Mouse (Mus musculus): ENCODE data around the gene Tbx10. TPM values are rescaled to one million over a fixed set of nuclear protein-coding genes. Genes with fewer than 3 reads are reported as not detected.
"Not testable (repeated sequence)": the region's sequence is repeated elsewhere in the genome, so short reads cannot be mapped to it uniquely, and the experiment has no call there.

Gene Tbx10
- polyA plus RNA-seq, 1 experiment from 2014 or later: not detected

GRCm38 (mm10) chr19:4037788-4038232 lies 45.3 kb downstream of the Tbx10 start, which contains the start of gene Gstp1:
Gene Gstp1 (minus strand): TSS chr19:4037985.
- Histone ChIP-seq H3K27me3 (ENCODE audit: insufficient read depth, low read length) (no peaks in the 10 kb centered on the region), H3K9ac (replicated peaks) (peak within 1 kb of the TSS; percentile 81), H3K36me3 (replicated peaks; ENCODE audit: insufficient read depth, low read length) (no peaks in the 10 kb centered on the region), H3K9me3 (ENCODE audit: low read length) (no peaks in the 10 kb centered on the region), H3K4me1 (ENCODE audit: insufficient read depth) (peaks cover 15% of the 10 kb centered on the region), H3K4me2 (ENCODE audit: low read depth, low read length) (peak within 1 kb of the TSS; percentile 87), H3K27ac (ENCODE audit: low read depth) (peak within 1 kb of the TSS; percentile 80), H3K4me3 (ENCODE audit: low read depth, low read length) (peak within 1 kb of the TSS; percentile 69)
- ATAC-seq: peak; percentile 71
- DNase-seq: peak; percentile 87
- WGBS (ENCODE audit: insufficient replicate concordance): 1% methylated on average over 26 of the region's 26 CpGs
- TF ChIP-seq CTCF (IDR thresholded peaks at IDR 0.05; ENCODE audit: low read depth): peak; percentile 47
- no peak for TF ChIP-seq EP300 (IDR thresholded peaks at IDR 0.05; ENCODE audit: low read depth)

GRCm38 (mm10) chr19:4040941-4041340 lies 48.4 kb downstream of the Tbx10 start:
- H3K27ac ChIP-seq (ENCODE audit: low read depth); H3K9me3 ChIP-seq (ENCODE audit: low read length); ATAC-seq; H3K27me3 ChIP-seq (ENCODE audit: insufficient read depth, low read length); DNase-seq; H3K4me3 ChIP-seq (ENCODE audit: low read depth, low read length); H3K9ac ChIP-seq (replicated peaks); H3K36me3 ChIP-seq (replicated peaks; ENCODE audit: insufficient read depth, low read length); H3K4me2 ChIP-seq (ENCODE audit: low read depth, low read length): not testable (repeated sequence)
- peaks cover 10% of the 10 kb centered on the region for H3K4me1 ChIP-seq (ENCODE audit: insufficient read depth)
- WGBS (ENCODE audit: insufficient replicate concordance): 76% methylated on average over 5 of the region's 5 CpGs

- H3K9ac ChIP-seq (replicated peaks); H3K27me3 ChIP-seq (ENCODE audit: insufficient read depth, low read length); DNase-seq; H3K4me3 ChIP-seq (ENCODE audit: low read depth, low read length); H3K4me2 ChIP-seq (ENCODE audit: low read depth, low read length); H3K9me3 ChIP-seq (ENCODE audit: low read length); H3K27ac ChIP-seq (ENCODE audit: low read depth); H3K36me3 ChIP-seq (replicated peaks; ENCODE audit: insufficient read depth, low read length); ATAC-seq; H3K4me1 ChIP-seq (ENCODE audit: insufficient read depth): not testable (repeated sequence)
- 85% methylated on average over 3 of the region's 4 CpGs for WGBS (ENCODE audit: insufficient replicate concordance)
Measured at GRCm38 (mm10) chr19:4041500-4041899, 48.9 kb downstream of the Tbx10 start.

GRCm38 (mm10) chr19:4042124-4042523 lies 49.6 kb downstream of the Tbx10 start:
- no peak overlapping the region for H3K9ac ChIP-seq (replicated peaks)
- no peaks in the 10 kb centered on the region for H3K36me3 ChIP-seq (replicated peaks; ENCODE audit: insufficient read depth, low read length)
- DNase-seq: no peak
- H3K9me3 ChIP-seq (ENCODE audit: low read length): no peaks in the 10 kb centered on the region
- TF ChIP-seq CTCF (IDR thresholded peaks at IDR 0.05; ENCODE audit: low read depth) (no peak), EP300 (IDR thresholded peaks at IDR 0.05; ENCODE audit: low read depth) (no peak)
- H3K27me3 ChIP-seq (ENCODE audit: insufficient read depth, low read length): no peaks in the 10 kb centered on the region
- H3K27ac ChIP-seq (ENCODE audit: low read depth): no peak overlapping the region
- ATAC-seq: no peak
- no peak overlapping the region for H3K4me2 ChIP-seq (ENCODE audit: low read depth, low read length)
- peaks cover 12% of the 10 kb centered on the region for H3K4me1 ChIP-seq (ENCODE audit: insufficient read depth)
- 81% methylated on average over 14 of the region's 14 CpGs for WGBS (ENCODE audit: insufficient replicate concordance)
- no peak overlapping the region for H3K4me3 ChIP-seq (ENCODE audit: low read depth, low read length)

GRCm38 (mm10) chr19:4044109-4044508 lies 51.6 kb downstream of the Tbx10 start:
- not testable (repeated sequence) for H3K36me3 ChIP-seq (replicated peaks; ENCODE audit: insufficient read depth, low read length); H3K4me3 ChIP-seq (ENCODE audit: low read depth, low read length); DNase-seq; H3K4me2 ChIP-seq (ENCODE audit: low read depth, low read length); H3K9me3 ChIP-seq (ENCODE audit: low read length); ATAC-seq; H3K27me3 ChIP-seq (ENCODE audit: insufficient read depth, low read length); H3K9ac ChIP-seq (replicated peaks)
- TF ChIP-seq EP300 (IDR thresholded peaks at IDR 0.05; ENCODE audit: low read depth): peak; percentile 60; the same call in 1 of the 2 replicates
- 44% methylated on average over 5 of the region's 5 CpGs for WGBS (ENCODE audit: insufficient replicate concordance)
- Histone ChIP-seq H3K4me1 (ENCODE audit: insufficient read depth) (peaks cover 13% of the 10 kb centered on the region; the same call in 1 of the 2 replicates), H3K27ac (ENCODE audit: low read depth) (peak overlapping the region; percentile 9; the same call in 1 of the 2 replicates)

- peak; percentile 75 for DNase-seq
- Histone ChIP-seq H3K4me1 (ENCODE audit: insufficient read depth) (peaks cover 13% of the 10 kb centered on the region; the same call in 1 of the 2 replicates), H3K27me3 (ENCODE audit: insufficient read depth, low read length) (no peaks in the 10 kb centered on the region), H3K36me3 (replicated peaks; ENCODE audit: insufficient read depth, low read length) (no peaks in the 10 kb centered on the region), H3K27ac (ENCODE audit: low read depth) (peak within 1 kb of the TSS; percentile 90), H3K4me3 (ENCODE audit: low read depth, low read length) (no peak within 1 kb of the TSS), H3K4me2 (ENCODE audit: low read depth, low read length) (peak within 1 kb of the TSS; percentile 48), H3K9me3 (ENCODE audit: low read length) (no peaks in the 10 kb centered on the region), H3K9ac (replicated peaks) (no peak within 1 kb of the TSS; the same call in none of the 2 replicates)
- 43% methylated on average over 16 of the region's 16 CpGs for WGBS (ENCODE audit: insufficient replicate concordance)
- peak; percentile 90 for ATAC-seq
- peak; percentile 71 for TF ChIP-seq CTCF (IDR thresholded peaks at IDR 0.05; ENCODE audit: low read depth)
- peak; percentile 83 for TF ChIP-seq EP300 (IDR thresholded peaks at IDR 0.05; ENCODE audit: low read depth)
Measured at GRCm38 (mm10) chr19:4045966-4046865, 53.7 kb downstream of the Tbx10 start, which contains the start of gene Gstp2. Gene Gstp2 (minus strand): TSS chr19:4046023.
